Mouse (Mus musculus): ENCODE results near the gene Cfap157. TPM values are rescaled to one million over a fixed set of nuclear protein-coding genes. Genes with fewer than 3 reads are reported as not detected.

Cfap157 gene
- total RNA-seq, 2 experiments from 2014 or later = 0.34 to 0.58 TPM

- intact Hi-C loops (cut with DNase I) = no loop called here
- DNase-seq = no peak
These were observed 32.6 kb downstream of the Cfap157 start for GRCm38 (mm10) chr2:32751665-32752033.

DNA sequence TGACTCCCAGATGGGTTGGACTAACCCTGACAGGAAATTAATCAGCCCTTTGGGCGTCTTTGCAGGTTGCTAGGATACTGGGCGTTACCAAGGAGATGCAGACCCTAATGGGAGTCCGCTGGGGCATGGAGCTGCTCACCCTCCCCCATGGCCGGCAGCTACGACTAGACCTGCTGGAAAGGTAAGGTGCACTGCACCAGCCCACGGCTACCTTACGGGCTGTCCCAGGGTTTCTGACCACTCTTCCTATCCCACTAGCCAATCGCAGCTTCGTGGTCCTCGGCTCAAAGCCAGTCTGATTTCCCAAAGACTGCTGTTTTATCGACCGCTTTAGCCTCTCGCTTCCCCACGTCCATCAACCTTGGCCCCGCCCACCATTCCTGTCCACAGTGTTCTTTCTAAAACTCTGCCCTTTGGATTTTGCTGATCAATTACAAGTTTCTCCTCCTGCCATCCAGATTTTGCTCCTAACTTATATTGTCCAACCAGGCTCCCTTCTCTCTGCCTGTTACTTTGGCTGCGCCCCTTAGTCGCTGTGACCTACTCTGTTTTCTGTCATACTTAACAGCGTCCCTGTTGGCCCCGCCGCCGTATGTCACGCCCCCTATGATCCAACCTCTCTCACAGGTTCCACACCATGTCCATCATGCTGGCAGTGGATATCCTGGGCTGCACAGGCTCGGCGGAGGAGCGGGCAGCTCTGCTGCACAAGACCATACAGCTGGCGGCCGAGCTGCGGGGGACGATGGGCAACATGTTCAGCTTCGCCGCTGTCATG, 33.2 kb downstream of the Cfap157 start:
- intact Hi-C loops (cut with DNase I) = no loop called here
- DNase-seq = peak; percentile 56

DNA sequence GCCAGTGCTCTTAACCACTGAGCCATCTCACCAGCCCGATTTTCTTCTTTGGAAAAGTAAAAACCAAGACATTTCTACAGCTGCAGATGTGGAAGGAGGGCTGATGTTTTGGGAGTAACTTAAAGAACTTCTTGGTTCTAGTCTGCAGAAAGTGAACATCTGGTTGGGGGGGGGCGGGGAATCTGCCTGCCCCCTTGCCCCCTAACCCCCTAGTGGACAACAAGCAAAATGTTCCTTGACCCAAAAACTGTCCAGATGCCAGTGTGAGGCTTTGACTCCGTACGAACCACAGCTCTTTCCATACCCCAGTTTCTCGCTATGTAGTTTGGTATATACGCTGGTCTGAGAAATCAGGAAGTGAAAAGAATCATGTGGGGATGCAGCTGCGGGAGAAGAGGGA, 34.0 kb downstream of the Cfap157 start:
- no peak for DNase-seq

DNA sequence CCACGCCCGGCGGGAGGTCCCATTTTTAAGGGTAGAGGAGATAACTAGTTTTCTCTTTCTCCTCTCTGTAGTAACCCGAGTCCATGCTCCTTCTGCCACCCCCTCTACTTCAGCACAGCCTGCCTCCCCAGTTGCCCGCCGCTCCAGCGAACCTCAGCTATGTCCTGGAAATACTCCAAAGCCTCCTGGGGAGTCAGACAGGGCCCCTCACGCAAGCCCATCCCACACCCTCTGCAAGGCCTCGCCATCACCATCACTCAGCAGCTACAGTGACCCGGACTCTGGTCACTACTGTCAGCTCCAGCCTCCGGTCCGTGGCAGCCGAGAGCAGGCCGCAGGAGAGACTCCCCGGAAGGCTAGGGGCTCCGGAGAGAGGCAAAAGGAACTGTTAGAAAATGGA, 35.1 kb downstream of the Cfap157 start:
- no peak for DNase-seq
- intact Hi-C loops (cut with DNase I) = no loop called here

More for the DNA sequence above, 34.0 kb downstream of the Cfap157 start:
- intact Hi-C loops (cut with DNase I) = no loop called here

- no peak for DNase-seq
- intact Hi-C loops (cut with DNase I) = no loop called here
These were observed 39.8 kb downstream of the Cfap157 start for GRCm38 (mm10) chr2:32744272-32744982.

DNA sequence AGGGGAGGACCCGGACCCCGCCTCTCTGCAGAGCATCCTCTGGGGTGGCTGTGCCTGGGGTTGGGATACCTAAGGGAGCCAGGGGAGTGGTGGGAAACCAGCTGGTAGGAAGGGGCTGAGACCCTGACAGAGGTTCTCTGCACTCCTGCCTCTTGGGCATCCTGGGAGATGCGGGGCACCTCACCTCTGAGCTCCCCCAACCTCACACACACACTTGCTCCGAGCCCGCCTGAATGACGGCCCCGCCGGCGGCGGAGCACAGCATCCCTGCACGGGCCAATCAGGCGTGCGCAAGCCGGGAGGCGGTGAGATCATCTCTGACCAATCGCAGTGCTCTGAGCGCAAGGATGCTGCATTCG, 42.1 kb downstream of the Cfap157 start:
- intact Hi-C loops (cut with DNase I) = no loop called here
- peak; percentile 81 for DNase-seq

- peak; percentile 81 for DNase-seq
- intact Hi-C loops (cut with DNase I) = no loop called here
These were observed 42.7 kb downstream of the Cfap157 start for GRCm38 (mm10) chr2:32741273-32742172.

GRCm38 (mm10) chr2:32740916-32741272, 43.3 kb downstream of the Cfap157 start, which contains the start of gene 6330409D20Rik:
Gene 6330409D20Rik, minus strand, starts transcription at chr2:32741016.
- intact Hi-C loops (cut with DNase I) = no loop called here
- no peak for DNase-seq

- no peak for DNase-seq
- intact Hi-C loops (cut with DNase I) = no loop called here
These were observed 44.9 kb downstream of the Cfap157 start for GRCm38 (mm10) chr2:32739311-32739710.

- intact Hi-C loops (cut with DNase I) = no loop called here
- no peak for DNase-seq
These were observed 47.2 kb downstream of the Cfap157 start for GRCm38 (mm10) chr2:32737008-32737407.

- intact Hi-C loops (cut with DNase I) = no loop called here
These were observed 47.9 kb downstream of the Cfap157 start for GRCm38 (mm10) chr2:32736306-32736829.

DNA sequence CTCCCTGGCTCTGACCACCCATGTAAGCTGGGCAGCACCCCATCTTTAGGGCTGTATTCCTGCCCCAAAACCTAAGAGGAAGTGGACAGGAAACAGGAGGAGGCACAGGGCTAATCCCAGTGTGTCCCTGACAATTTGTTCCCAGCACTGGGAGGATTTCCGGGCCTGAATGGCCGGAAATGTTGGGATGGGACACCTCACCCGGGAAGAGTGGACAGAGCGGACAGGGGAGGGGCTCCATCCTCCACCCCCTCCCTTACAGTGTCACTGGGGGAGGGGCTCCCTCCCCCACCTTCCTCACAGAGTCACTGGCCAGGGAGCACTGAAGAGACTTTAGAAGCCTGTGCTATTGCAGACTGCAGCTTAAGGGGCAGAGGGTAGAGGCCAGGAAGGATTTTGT, 49.3 kb downstream of the Cfap157 start:
- DNase-seq = no peak
- intact Hi-C loops (cut with DNase I) = no loop called here

More at GRCm38 (mm10) chr2:32736306-32736829, 47.9 kb downstream of the Cfap157 start:
- DNase-seq = no peak

DNA sequence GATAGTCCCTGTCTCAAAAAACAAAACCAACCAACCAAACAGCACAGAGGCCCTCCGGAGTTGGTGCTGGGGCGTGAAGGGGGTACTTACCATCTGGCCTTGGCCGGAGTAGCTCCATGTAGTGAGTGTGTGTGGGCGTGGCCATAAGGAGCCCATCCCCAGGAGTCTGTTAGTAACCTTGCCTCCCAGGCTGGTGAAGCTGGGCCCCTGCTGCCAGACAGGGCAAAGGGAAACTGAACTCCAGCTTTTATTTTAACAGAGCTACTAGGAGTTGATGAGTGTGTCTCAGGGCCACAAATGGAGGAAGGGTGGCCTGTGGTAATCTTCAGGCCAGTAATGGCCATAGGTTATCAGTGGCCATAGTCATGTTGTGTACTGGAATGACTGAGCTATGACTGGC, 49.7 kb downstream of the Cfap157 start:
- DNase-seq = no peak
- intact Hi-C loops (cut with DNase I) = no loop called here

- intact Hi-C loops (cut with DNase I) = no loop called here
- DNase-seq = no peak
These were observed 51.5 kb downstream of the Cfap157 start for GRCm38 (mm10) chr2:32732695-32733094.

- intact Hi-C loops (cut with DNase I) = no loop called here
- DNase-seq = no peak
These were observed 52.3 kb downstream of the Cfap157 start for GRCm38 (mm10) chr2:32731911-32732310.

DNA sequence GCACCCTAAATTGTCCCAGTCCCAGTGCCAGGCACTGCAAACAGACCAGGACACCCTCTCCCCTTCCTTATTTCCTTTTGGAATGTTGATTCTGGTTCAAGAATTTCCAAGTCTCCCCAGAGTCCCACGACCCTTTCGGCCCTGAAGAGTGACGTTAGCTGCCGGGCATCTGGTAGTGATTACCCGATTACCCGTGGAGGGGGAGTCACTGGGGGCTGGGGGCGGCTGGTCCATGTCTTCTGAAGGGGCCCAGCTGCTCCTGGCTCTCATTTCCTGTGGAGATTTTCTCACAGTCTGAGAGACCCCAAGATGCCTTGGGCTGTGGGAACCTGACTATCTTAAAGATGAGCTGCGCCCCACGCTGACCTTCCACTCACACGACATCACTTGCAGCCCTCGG, 53.4 kb downstream of the Cfap157 start:
- intact Hi-C loops (cut with DNase I) = no loop called here
- no peak for DNase-seq

GRCm38 (mm10) chr2:32729547-32729946, 54.7 kb downstream of the Cfap157 start:
- DNase-seq = no peak
- intact Hi-C loops (cut with DNase I) = no loop called here

- DNase-seq = no peak
- intact Hi-C loops (cut with DNase I) = no loop called here
These were observed 55.8 kb downstream of the Cfap157 start for GRCm38 (mm10) chr2:32728463-32728862.

GRCm38 (mm10) chr2:32727435-32727834, 56.8 kb downstream of the Cfap157 start:
- peak; percentile 88 for DNase-seq
- intact Hi-C loops (cut with DNase I) = no loop called here

Measured in left cerebral cortex, postnatal 4 days (tissue).